Mouse (Mus musculus) MEL (cell line): ENCODE measurements around the gene A630095N17Rik. TPM values are rescaled to one million over a fixed set of nuclear protein-coding genes. Genes with fewer than 3 reads are reported as not detected.
A peak's percentile ranks its signal among the peaks of the same experiment; 100 is the strongest.

Source experiments
- DNase-seq: peaks from one replicate; pipeline ENCODE4 v3.0.0; 2011; ENCODE audit warnings: low read depth, low spot score
- H3K27ac ChIP-seq: 2 replicates; pipeline ENCODE4 v1.5.1; 2012; ENCODE audit warnings: low read depth, mild to moderate bottlenecking, control low read depth, low read length, moderate library complexity; ENCODE audit not compliant: control insufficient read depth
- H3K27me3 ChIP-seq, 2 experiments: fragments of 150-350 bp in 1 of 2; sonication (generic) in 1 of 2; 2 replicates each; pipeline ENCODE4 v1.6.1; 2012; ENCODE audit warnings: low read length in 2 of 2, mild to moderate bottlenecking in 2 of 2, improper control_type of control experiment in 1 of 2, moderate library complexity in 1 of 2; ENCODE audit not compliant: insufficient read depth in 2 of 2, control insufficient read depth in 1 of 2
- H3K36me3 ChIP-seq, 2 experiments: 2 replicates each; pipeline ENCODE4 v1.6.1; 2012 to 2014; ENCODE audit warnings: low read length in 2 of 2, improper control_type of control experiment in 1 of 2, inconsistent platforms in 1 of 2, mild to moderate bottlenecking in 1 of 2; ENCODE audit not compliant: insufficient read depth in 2 of 2, control insufficient read depth in 1 of 2
- H3K4me1 ChIP-seq, 2 experiments: fragments of 150-350 bp in 1 of 2; sonication (generic) in 1 of 2; 2 replicates each; pipeline ENCODE4 v1.6.1; 2012; ENCODE audit warnings: low read length in 2 of 2, improper control_type of control experiment in 1 of 2, mild to moderate bottlenecking in 1 of 2; ENCODE audit not compliant: insufficient read depth in 2 of 2, control insufficient read depth in 1 of 2
- H3K4me3 ChIP-seq, 2 experiments: fragments of 150-350 bp in 1 of 2; sonication (generic) in 1 of 2; 2 replicates each; pipeline ENCODE4 v1.5.1; 2012; ENCODE audit warnings: low read depth in 2 of 2, low read length in 2 of 2, mild to moderate bottlenecking in 2 of 2, moderate library complexity in 2 of 2, control low read depth in 1 of 2, improper control_type of control experiment in 1 of 2; ENCODE audit not compliant: control insufficient read depth in 1 of 2, insufficient read depth in 1 of 2
- H3K79me2 ChIP-seq: 2 replicates; pipeline ENCODE4 v1.6.1; 2012; ENCODE audit warnings: mild to moderate bottlenecking, low read length, moderate library complexity; ENCODE audit not compliant: control insufficient read depth, poor library complexity, insufficient read depth
- H3K9ac ChIP-seq: 2 replicates; pipeline ENCODE4 v1.6.1; 2012; ENCODE audit warnings: low read depth, mild to moderate bottlenecking, control low read depth, low read length, moderate library complexity; ENCODE audit not compliant: control insufficient read depth, poor library complexity, severe bottlenecking
- H3K9me3 ChIP-seq: fragments of 150-350 bp; sonication (generic); replicated peaks from 2 replicates; pipeline ENCODE4 v1.6.1; 2012; ENCODE audit warnings: mild to moderate bottlenecking, low read length, improper control_type of control experiment, moderate library complexity; ENCODE audit not compliant: insufficient read depth
- BHLHE40 ChIP-seq: IDR thresholded peaks from 2 replicates; pipeline ENCODE4 v1.6.1; 2012; ENCODE audit warnings: low read depth, mild to moderate bottlenecking, inconsistent platforms, low read length, improper control_type of control experiment, borderline replicate concordance
- CHD1 ChIP-seq: IDR thresholded peaks from 2 replicates; pipeline ENCODE4 v1.6.1; 2012; ENCODE audit warnings: low read depth, mild to moderate bottlenecking, inconsistent platforms, low read length, improper control_type of control experiment
- CHD2 ChIP-seq: IDR thresholded peaks from 2 replicates; pipeline ENCODE4 v1.6.1; 2011; ENCODE audit warnings: low read length, improper control_type of control experiment
- CTCF ChIP-seq, 3 experiments: IDR thresholded peaks in 2 of 3; conservative IDR thresholded peaks in 1 of 3; 2 replicates each; pipeline ENCODE4 v1.5.1; 2011 to 2012; ENCODE audit warnings: low read length in 3 of 3, low read depth in 2 of 3, mild to moderate bottlenecking in 2 of 3, improper control_type of control experiment in 1 of 3, inconsistent platforms in 1 of 3, mixed read lengths in 1 of 3, moderate library complexity in 1 of 3; ENCODE audit not compliant: control insufficient read depth in 1 of 3, insufficient read depth in 1 of 3, poor library complexity in 1 of 3, severe bottlenecking in 1 of 3
- E2F4 ChIP-seq: IDR thresholded peaks from 2 replicates; pipeline ENCODE4 v1.6.1; 2011; ENCODE audit warnings: low read depth, low read length, improper control_type of control experiment, borderline replicate concordance
- ELF1 ChIP-seq: IDR thresholded peaks from 2 replicates; pipeline ENCODE4 v1.6.1; 2014; ENCODE audit warnings: low read depth, mild to moderate bottlenecking, inconsistent platforms, low read length, improper control_type of control experiment, moderate library complexity
- EP300 ChIP-seq, 2 experiments: IDR thresholded peaks; 2 replicates each; pipeline ENCODE4 v1.6.1; 2011; ENCODE audit warnings: improper control_type of control experiment in 2 of 2, low read length in 2 of 2, low read depth in 1 of 2, mild to moderate bottlenecking in 1 of 2
- GABPA ChIP-seq: IDR thresholded peaks from 2 replicates; pipeline ENCODE4 v1.6.1; 2012; ENCODE audit warnings: low read depth, mild to moderate bottlenecking, inconsistent platforms, low read length, improper control_type of control experiment, moderate library complexity
- GATA1 ChIP-seq: IDR thresholded peaks from 2 replicates; pipeline ENCODE4 v1.6.1; 2011; ENCODE audit warnings: low read depth, low read length, improper control_type of control experiment
- HCFC1 ChIP-seq: IDR thresholded peaks from 2 replicates; pipeline ENCODE4 v1.6.1; 2012; ENCODE audit warnings: low read depth, mild to moderate bottlenecking, inconsistent platforms, low read length, improper control_type of control experiment, moderate library complexity
- KAT2A ChIP-seq: conservative IDR thresholded peaks from 2 replicates; pipeline ENCODE4 v1.6.1; 2012; ENCODE audit warnings: low read depth, low read length, improper control_type of control experiment, inconsistent platforms
- MAFK ChIP-seq: IDR thresholded peaks from 2 replicates; pipeline ENCODE4 v1.6.1; 2011; ENCODE audit warnings: low read depth, mild to moderate bottlenecking, low read length, improper control_type of control experiment, borderline replicate concordance
- MAX ChIP-seq: IDR thresholded peaks from 2 replicates; pipeline ENCODE4 v1.6.1; 2011; ENCODE audit warnings: low read length, improper control_type of control experiment
- MAZ ChIP-seq: IDR thresholded peaks from 2 replicates; pipeline ENCODE4 v1.6.1; 2012; ENCODE audit warnings: low read depth, mild to moderate bottlenecking, inconsistent platforms, low read length, improper control_type of control experiment
- MEF2A ChIP-seq: IDR thresholded peaks from 2 replicates; pipeline ENCODE4 v1.6.1; 2014; ENCODE audit warnings: low read depth, mild to moderate bottlenecking, inconsistent platforms, low read length, improper control_type of control experiment; ENCODE audit not compliant: poor library complexity, insufficient replicate concordance, severe bottlenecking; ENCODE audit errors: extremely low read depth
- MXI1 ChIP-seq: IDR thresholded peaks from 2 replicates; pipeline ENCODE4 v1.6.1; 2011; ENCODE audit warnings: mild to moderate bottlenecking, low read depth, low read length, improper control_type of control experiment
- MYB ChIP-seq: IDR thresholded peaks from 2 replicates; pipeline ENCODE4 v1.6.1; 2011; ENCODE audit warnings: mild to moderate bottlenecking, low read depth, low read length, improper control_type of control experiment
- MYC ChIP-seq: IDR thresholded peaks from 2 replicates; pipeline ENCODE4 v1.6.1; 2011; ENCODE audit warnings: low read depth, mild to moderate bottlenecking, low read length, improper control_type of control experiment, moderate library complexity
- NELFE ChIP-seq: IDR thresholded peaks from 2 replicates; pipeline ENCODE4 v1.6.1; 2011; ENCODE audit warnings: low read depth, low read length, improper control_type of control experiment
- NRF1 ChIP-seq: IDR thresholded peaks from 2 replicates; pipeline ENCODE4 v1.6.1; 2014; ENCODE audit warnings: low read depth, mild to moderate bottlenecking, inconsistent platforms, low read length, improper control_type of control experiment, moderate library complexity; ENCODE audit not compliant: poor library complexity, insufficient read depth, severe bottlenecking
- POLR2A ChIP-seq, 2 experiments: IDR thresholded peaks; 2 replicates each; pipeline ENCODE4 v1.6.1; 2011 to 2012; ENCODE audit warnings: low read length in 2 of 2, mild to moderate bottlenecking in 2 of 2, control low read depth in 1 of 2, improper control_type of control experiment in 1 of 2, low read depth in 1 of 2, moderate library complexity in 1 of 2; ENCODE audit not compliant: control insufficient read depth in 1 of 2, insufficient read depth in 1 of 2, poor library complexity in 1 of 2
- POLR2AphosphoS2 ChIP-seq: IDR thresholded peaks from 2 replicates; pipeline ENCODE4 v1.6.1; 2011; ENCODE audit warnings: low read length, improper control_type of control experiment
- POLR2AphosphoS5 ChIP-seq: IDR thresholded peaks from 2 replicates; pipeline ENCODE4 v1.6.1; 2012; ENCODE audit warnings: low read depth, borderline replicate concordance, mild to moderate bottlenecking, inconsistent platforms, low read length, moderate library complexity, mixed read lengths
- RAD21 ChIP-seq: IDR thresholded peaks from 2 replicates; pipeline ENCODE4 v1.6.1; 2011; ENCODE audit warnings: mild to moderate bottlenecking, low read depth, low read length, improper control_type of control experiment
- RCOR1 ChIP-seq: IDR thresholded peaks from 2 replicates; pipeline ENCODE4 v1.6.1; 2012; ENCODE audit warnings: low read depth, mild to moderate bottlenecking, inconsistent platforms, low read length, improper control_type of control experiment
- SIN3A ChIP-seq: IDR thresholded peaks from 2 replicates; pipeline ENCODE4 v1.6.1; 2012; ENCODE audit warnings: low read length, improper control_type of control experiment, inconsistent platforms
- SMC3 ChIP-seq: IDR thresholded peaks from 2 replicates; pipeline ENCODE4 v1.6.1; 2011; ENCODE audit warnings: low read depth, low read length, improper control_type of control experiment
- TAL1 ChIP-seq: IDR thresholded peaks from 2 replicates; pipeline ENCODE4 v1.6.1; 2012; ENCODE audit warnings: mild to moderate bottlenecking, inconsistent platforms, low read length, moderate library complexity, mixed read lengths
- TBP ChIP-seq: IDR thresholded peaks from 2 replicates; pipeline ENCODE4 v1.8.0; 2011; ENCODE audit warnings: low read depth, low read length, improper control_type of control experiment
- TCF12 ChIP-seq: IDR thresholded peaks from 2 replicates; pipeline ENCODE4 v1.6.1; 2014; ENCODE audit warnings: low read depth, mild to moderate bottlenecking, inconsistent platforms, low read length, improper control_type of control experiment, moderate library complexity
- UBTF ChIP-seq: IDR thresholded peaks from 2 replicates; pipeline ENCODE4 v1.6.1; 2012; ENCODE audit warnings: low read depth, mild to moderate bottlenecking, inconsistent platforms, low read length, improper control_type of control experiment, moderate library complexity, borderline replicate concordance; ENCODE audit not compliant: insufficient read depth
- USF1 ChIP-seq: IDR thresholded peaks from 2 replicates; pipeline ENCODE4 v1.6.1; 2014; ENCODE audit warnings: low read depth, mild to moderate bottlenecking, inconsistent platforms, low read length, improper control_type of control experiment, moderate library complexity
- USF2 ChIP-seq, 2 experiments: IDR thresholded peaks; 2 replicates each; pipeline ENCODE4 v1.6.1; 2011 to 2012; ENCODE audit warnings: improper control_type of control experiment in 2 of 2, low read length in 2 of 2, borderline replicate concordance in 1 of 2, inconsistent platforms in 1 of 2, low read depth in 1 of 2, mild to moderate bottlenecking in 1 of 2; ENCODE audit not compliant: insufficient read depth in 1 of 2
- ZC3H11A ChIP-seq: IDR thresholded peaks from 2 replicates; pipeline ENCODE4 v1.6.1; 2012; ENCODE audit warnings: low read depth, mild to moderate bottlenecking, inconsistent platforms, low read length, improper control_type of control experiment
- ZKSCAN1 ChIP-seq: IDR thresholded peaks from 2 replicates; pipeline ENCODE4 v1.6.1; 2012; ENCODE audit warnings: low read depth, mild to moderate bottlenecking, inconsistent platforms, low read length, improper control_type of control experiment, moderate library complexity
- ZNF384 ChIP-seq: IDR thresholded peaks from 2 replicates; pipeline ENCODE4 v1.6.1; 2012; ENCODE audit warnings: low read depth, mild to moderate bottlenecking, inconsistent platforms, low read length, improper control_type of control experiment
- polyA plus RNA-seq, 2 experiments: library from polyadenylated mRNA; stranded (reverse) in 1 of 2; unstranded in 1 of 2; fragments of >175 nt in 1 of 2; fragments of >200 nt in 1 of 2; gene quantifications; 2 replicates each; pipeline versions ENCODE4 v1.2.1 to v1.2.4; 2012; ENCODE audit warnings: low replicate concordance in 2 of 2, low read depth in 1 of 2; ENCODE audit not compliant: insufficient read length in 2 of 2, insufficient read depth in 1 of 2, missing spikeins in 1 of 2
- total RNA-seq: library from RNA; depleted of rRNA; stranded (reverse); fragments of 300-350 nt; gene quantifications from 2 replicates; pipeline ENCODE4 v1.2.3, GENCODE M21; 2012

Gene A630095N17Rik
- total and polyA plus RNA-seq, 3 experiments, result 0.58 to 0.82 TPM; not detected in 1

GRCm38 (mm10) chr1:75180105-75180590 is 51.8 kb downstream of the A630095N17Rik start, which contains the start of gene Abcb6:
Gene Abcb6 (minus strand): TSS chr1:75180392.
- peaks cover 0 to 11% of the 10 kb centered on the region in 2 experiments; a peak in 3 of 4 replicates for H3K36me3 ChIP-seq
- peaks cover 2 to 10% of the 10 kb centered on the region in 2 experiments; a peak in 3 of 4 replicates for H3K4me1 ChIP-seq
- no peak for TF ChIP-seq RAD21
- TF ChIP-seq TAL1, result no peak
- TF ChIP-seq POLR2AphosphoS2, result peak; percentile 29; the same call in 1 of the 2 replicates
- peak; percentile 94 for TF ChIP-seq MXI1
- TF ChIP-seq ZC3H11A, result no peak
- peak; percentile 56 to 75; a peak in 3 of 4 replicates for TF ChIP-seq POLR2A (IDR thresholded peaks at IDR 0.05; ENCODE audit: control insufficient read depth in 1 of 2, insufficient read depth in 1 of 2, low read depth in 1 of 2, low read length in 2 of 2, poor library complexity in 1 of 2)
- peak; percentile 20; the same call in 1 of the 2 replicates for TF ChIP-seq TCF12
- no peak for TF ChIP-seq SMC3
- 0 out of 2 replicates have a peak, but pooled peaks have one; percentile 48 for TF ChIP-seq KAT2A
- no peak for TF ChIP-seq RCOR1
- TF ChIP-seq MYC, result peak; percentile 85
- TF ChIP-seq SIN3A, result peak; percentile 70
- TF ChIP-seq EP300 (IDR thresholded peaks at IDR 0.05; ENCODE audit: low read depth in 1 of 2, low read length in 2 of 2), result no peak
- peak; percentile 68; the same call in 1 of the 2 replicates for TF ChIP-seq E2F4
- TF ChIP-seq GATA1, result no peak
- TF ChIP-seq MYB, result no peak
- peak; percentile 89 for TF ChIP-seq MAX
- peak in 1 of 2 experiments; percentile 80; a peak in 2 of 4 replicates for TF ChIP-seq USF2 (IDR thresholded peaks at IDR 0.05; ENCODE audit: borderline replicate concordance in 1 of 2, insufficient read depth in 1 of 2, low read depth in 1 of 2, low read length in 2 of 2)
- peak; percentile 69 for TF ChIP-seq NELFE
- TF ChIP-seq MEF2A, result no peak
- peak; percentile 71; the same call in 1 of the 2 replicates for TF ChIP-seq POLR2AphosphoS5
- TF ChIP-seq NRF1, result peak; percentile 68
- peak; percentile 96 for TF ChIP-seq USF1
- no peak for TF ChIP-seq CHD1
- TF ChIP-seq ELF1, result 0 out of 2 replicates have a peak, but pooled peaks have one; percentile 40
- no peak for TF ChIP-seq GABPA
- TF ChIP-seq CTCF (IDR thresholded peaks at IDR 0.05 in 2 of 3, conservative IDR thresholded peaks at IDR 0.05 in 1 of 3; ENCODE audit: control insufficient read depth in 1 of 3, insufficient read depth in 1 of 3, low read depth in 2 of 3, low read length in 3 of 3, poor library complexity in 1 of 3, severe bottlenecking in 1 of 3), result no peak
- TF ChIP-seq MAFK, result no peak
- peak; percentile 64; the same call in 1 of the 2 replicates for TF ChIP-seq TBP
- TF ChIP-seq ZNF384, result 0 out of 2 replicates have a peak, but pooled peaks have one; percentile 36
- no peak for TF ChIP-seq MAZ
- no peak for TF ChIP-seq ZKSCAN1
- peak; percentile 79 for TF ChIP-seq HCFC1
- no peak for TF ChIP-seq BHLHE40
- no peak for TF ChIP-seq UBTF
- TF ChIP-seq CHD2, result no peak

More at GRCm38 (mm10) chr1:75180105-75180590, 51.8 kb downstream of the A630095N17Rik start, which contains the start of gene Abcb6:
- Histone ChIP-seq H3K4me3 (peak within 1 kb of the TSS; percentile 69 to 84), H3K27me3 (no peaks in the 10 kb centered on the region), H3K79me2 (peaks cover 14% of the 10 kb centered on the region), H3K27ac (peak within 1 kb of the TSS; percentile 78), H3K9ac (peak within 1 kb of the TSS; percentile 77), H3K9me3 (no peaks in the 10 kb centered on the region)
- DNase-seq, result peak; percentile 97
